Mouse (Mus musculus): ENCODE data around the gene Ndnf. TPM values are rescaled to one million over a fixed set of nuclear protein-coding genes. Genes with fewer than 3 reads are reported as not detected.

Ndnf gene
- 0.14 and 0.15 TPM in 2 replicates for polyA plus RNA-seq (2015; fragmentation: Nextera tagmentation; extraction: Ambion mirVana)

- Histone ChIP-seq H3K9me3 (replicated peaks) (no peaks in the 10 kb centered on the region), H3K4me3 (replicated peaks) (peak within 1 kb of the TSS; percentile 59), H3K27me3 (peaks cover 57% of the 10 kb centered on the region), H3K9ac (no peak within 1 kb of the TSS), H3K4me1 (replicated peaks) (peaks cover 11% of the 10 kb centered on the region; the same call in 1 of the 2 replicates), H3K4me2 (peak within 1 kb of the TSS; percentile 77), H3K36me3 (no peaks in the 10 kb centered on the region), H3K27ac (no peak within 1 kb of the TSS)
- ATAC-seq (ENCODE audit: low read depth), result peak; percentile 83
- under 1% methylated on average over 42 of the region's 45 CpGs for whole genome bisulfite sequencing (ENCODE audit: insufficient replicate concordance)
- peak; percentile 20 for DNase-seq
Measured at GRCm38 (mm10) chr6:65671451-65671850, at the start of gene Ndnf. Ndnf (plus strand) TSS chr6:65671590.

- Histone ChIP-seq H3K27me3 (no peaks in the 10 kb centered on the region), H3K4me3 (replicated peaks) (no peak overlapping the region), H3K9me3 (replicated peaks) (no peaks in the 10 kb centered on the region), H3K4me1 (replicated peaks) (no peaks in the 10 kb centered on the region), H3K9ac (no peak overlapping the region), H3K36me3 (no peaks in the 10 kb centered on the region), H3K4me2 (no peak overlapping the region), H3K27ac (no peak overlapping the region)
- 63% methylated on average over 3 of the region's 3 CpGs for WGBS (ENCODE audit: insufficient replicate concordance)
- DNase-seq (no peak), ATAC-seq (ENCODE audit: low read depth) (no peak)
Measured at GRCm38 (mm10) chr6:65623016-65623715, 48.2 kb upstream of the Ndnf start.

GRCm38 (mm10) chr6:65630578-65630977 lies 40.8 kb upstream of the Ndnf start:
- Histone ChIP-seq H3K9ac (no peak overlapping the region), H3K36me3 (no peaks in the 10 kb centered on the region), H3K9me3 (replicated peaks) (no peaks in the 10 kb centered on the region), H3K27ac (no peak overlapping the region), H3K4me3 (replicated peaks) (no peak overlapping the region), H3K4me1 (replicated peaks) (no peaks in the 10 kb centered on the region), H3K27me3 (no peaks in the 10 kb centered on the region), H3K4me2 (no peak overlapping the region)
- DNase-seq (no peak), ATAC-seq (ENCODE audit: low read depth) (no peak)
- WGBS (ENCODE audit: insufficient replicate concordance), result 70% methylated on average over 2 of the region's 2 CpGs

- Histone ChIP-seq H3K9me3 (replicated peaks) (no peaks in the 10 kb centered on the region), H3K9ac (no peak overlapping the region), H3K4me3 (replicated peaks) (no peak overlapping the region), H3K4me2 (no peak overlapping the region), H3K4me1 (replicated peaks) (no peaks in the 10 kb centered on the region), H3K36me3 (no peaks in the 10 kb centered on the region), H3K27me3 (no peaks in the 10 kb centered on the region), H3K27ac (no peak overlapping the region)
- 64% methylated on average over 5 of the region's 5 CpGs for WGBS (ENCODE audit: insufficient replicate concordance)
- ATAC-seq (ENCODE audit: low read depth) (no peak), DNase-seq (no peak)
Measured at GRCm38 (mm10) chr6:65632184-65632583, 39.2 kb upstream of the Ndnf start.

- Histone ChIP-seq H3K9ac (no peak overlapping the region), H3K4me3 (replicated peaks) (no peak overlapping the region), H3K4me2 (no peak overlapping the region), H3K4me1 (replicated peaks) (no peaks in the 10 kb centered on the region), H3K27ac (no peak overlapping the region), H3K9me3 (replicated peaks) (no peaks in the 10 kb centered on the region), H3K27me3 (no peaks in the 10 kb centered on the region), H3K36me3 (no peaks in the 10 kb centered on the region)
- ATAC-seq (ENCODE audit: low read depth) (no peak), DNase-seq (no peak)
Measured at GRCm38 (mm10) chr6:65642431-65642830, 29.0 kb upstream of the Ndnf start.

- Histone ChIP-seq H3K4me1 (replicated peaks) (no peaks in the 10 kb centered on the region), H3K36me3 (no peaks in the 10 kb centered on the region), H3K9ac (no peak overlapping the region), H3K4me3 (replicated peaks) (no peak overlapping the region), H3K27me3 (no peaks in the 10 kb centered on the region), H3K27ac (no peak overlapping the region), H3K9me3 (replicated peaks) (no peaks in the 10 kb centered on the region), H3K4me2 (no peak overlapping the region)
- DNase-seq (no peak), ATAC-seq (ENCODE audit: low read depth) (no peak)
- WGBS (ENCODE audit: insufficient replicate concordance), result 68% methylated on average over 4 of the region's 4 CpGs
Measured at GRCm38 (mm10) chr6:65644110-65644509, 27.3 kb upstream of the Ndnf start.

- H3K27ac ChIP-seq, result no peak overlapping the region
- H3K36me3 ChIP-seq, result no peaks in the 10 kb centered on the region
- H3K4me1 ChIP-seq (replicated peaks), result no peaks in the 10 kb centered on the region
- no peak overlapping the region for H3K4me3 ChIP-seq (replicated peaks)
- H3K9ac ChIP-seq, result no peak overlapping the region
- ATAC-seq (ENCODE audit: low read depth), result no peak
- DNase-seq, result no peak
- H3K4me2 ChIP-seq, result no peak overlapping the region
- no peaks in the 10 kb centered on the region for H3K9me3 ChIP-seq (replicated peaks)
- no peaks in the 10 kb centered on the region for H3K27me3 ChIP-seq
- 51% methylated on average over 3 of the region's 3 CpGs for WGBS (ENCODE audit: insufficient replicate concordance)
Measured at GRCm38 (mm10) chr6:65646408-65646807, 25.0 kb upstream of the Ndnf start.

- no peaks in the 10 kb centered on the region for H3K27me3 ChIP-seq
- no peak for DNase-seq
- no peak overlapping the region for H3K4me2 ChIP-seq
- H3K27ac ChIP-seq, result no peak overlapping the region
- H3K4me1 ChIP-seq (replicated peaks), result no peaks in the 10 kb centered on the region
- ATAC-seq (ENCODE audit: low read depth), result no peak
- 39% methylated on average over 6 of the region's 6 CpGs for WGBS (ENCODE audit: insufficient replicate concordance)
- no peak overlapping the region for H3K4me3 ChIP-seq (replicated peaks)
- H3K9me3 ChIP-seq (replicated peaks), result no peaks in the 10 kb centered on the region
- no peak overlapping the region for H3K9ac ChIP-seq
- no peaks in the 10 kb centered on the region for H3K36me3 ChIP-seq
Measured at GRCm38 (mm10) chr6:65647731-65648130, 23.7 kb upstream of the Ndnf start.

GRCm38 (mm10) chr6:65651376-65651775 lies 20.0 kb upstream of the Ndnf start:
- ATAC-seq (ENCODE audit: low read depth), result no peak
- Histone ChIP-seq H3K9ac (no peak overlapping the region), H3K36me3 (no peaks in the 10 kb centered on the region), H3K27me3 (no peaks in the 10 kb centered on the region), H3K27ac (no peak overlapping the region), H3K4me3 (replicated peaks) (no peak overlapping the region), H3K4me2 (no peak overlapping the region), H3K9me3 (replicated peaks) (no peaks in the 10 kb centered on the region), H3K4me1 (replicated peaks) (no peaks in the 10 kb centered on the region)
- no peak for DNase-seq
- WGBS (ENCODE audit: insufficient replicate concordance), result 41% methylated on average over 4 of the region's 4 CpGs

GRCm38 (mm10) chr6:65661272-65661671 lies 10.1 kb upstream of the Ndnf start:
- no peak for ATAC-seq (ENCODE audit: low read depth)
- no peaks in the 10 kb centered on the region for H3K4me1 ChIP-seq (replicated peaks)

GRCm38 (mm10) chr6:65662050-65662449 lies 9.3 kb upstream of the Ndnf start:
- Histone ChIP-seq H3K27me3 (no peaks in the 10 kb centered on the region), H3K36me3 (no peaks in the 10 kb centered on the region), H3K4me1 (replicated peaks) (no peaks in the 10 kb centered on the region), H3K9ac (no peak overlapping the region), H3K4me3 (replicated peaks) (no peak overlapping the region), H3K27ac (no peak overlapping the region), H3K9me3 (replicated peaks) (no peaks in the 10 kb centered on the region), H3K4me2 (no peak overlapping the region)
- WGBS (ENCODE audit: insufficient replicate concordance), result 23% methylated on average over 2 of the region's 2 CpGs
- ATAC-seq (ENCODE audit: low read depth) (no peak), DNase-seq (no peak)

More at GRCm38 (mm10) chr6:65661272-65661671, 10.1 kb upstream of the Ndnf start:
- WGBS (ENCODE audit: insufficient replicate concordance), result 40% methylated on average over 4 of the region's 4 CpGs
- Histone ChIP-seq H3K36me3 (no peaks in the 10 kb centered on the region), H3K4me3 (replicated peaks) (no peak overlapping the region), H3K9ac (no peak overlapping the region), H3K27ac (no peak overlapping the region), H3K4me2 (no peak overlapping the region), H3K9me3 (replicated peaks) (no peaks in the 10 kb centered on the region), H3K27me3 (no peaks in the 10 kb centered on the region)
- no peak for DNase-seq

- Histone ChIP-seq H3K9me3 (replicated peaks) (no peaks in the 10 kb centered on the region), H3K4me2 (no peak overlapping the region), H3K4me3 (replicated peaks) (no peak overlapping the region), H3K27me3 (no peaks in the 10 kb centered on the region), H3K4me1 (replicated peaks) (no peaks in the 10 kb centered on the region), H3K36me3 (no peaks in the 10 kb centered on the region), H3K27ac (no peak overlapping the region), H3K9ac (no peak overlapping the region)
- no peak for ATAC-seq (ENCODE audit: low read depth)
- WGBS (ENCODE audit: insufficient replicate concordance), result 51% methylated on average over 6 of the region's 6 CpGs
- no peak for DNase-seq
Measured at GRCm38 (mm10) chr6:65663990-65664389, 7.4 kb upstream of the Ndnf start.
